Mouse (Mus musculus) embryonic facial prominence, embryonic 10.5 days (tissue): Measurements from ENCODE around the gene Cul4b. TPM values are rescaled to one million over a fixed set of nuclear protein-coding genes. Genes with fewer than 3 reads are reported as not detected.

Experiments used
- DNase-seq: peaks from one replicate; pipeline ENCODE4 v3.0.0-alpha.2; 2017; ENCODE audit warnings: low spot score
- H3K27ac ChIP-seq: fragments of 300-500 bp; sonication (generic); replicated peaks from 2 replicates; pipeline ENCODE4 v1.5.1; 2016; ENCODE audit warnings: mild to moderate bottlenecking
- H3K27me3 ChIP-seq: fragments of 300-500 bp; sonication (generic); replicated peaks from 2 replicates; pipeline ENCODE4 v1.6.1; 2016; ENCODE audit warnings: low read depth, mild to moderate bottlenecking; ENCODE audit not compliant: poor library complexity, severe bottlenecking
- H3K36me3 ChIP-seq: fragments of 300-500 bp; sonication (generic); replicated peaks from 2 replicates; pipeline ENCODE4 v1.6.1; 2016; ENCODE audit warnings: mild to moderate bottlenecking, moderate library complexity
- H3K4me1 ChIP-seq: fragments of 300-500 bp; sonication (generic); 2 replicates; pipeline ENCODE4 v1.6.1; 2016
- H3K4me3 ChIP-seq: fragments of 300-500 bp; sonication (generic); 2 replicates; pipeline ENCODE4 v1.5.1; 2016; ENCODE audit warnings: mild to moderate bottlenecking, moderate library complexity
- H3K9me3 ChIP-seq: fragments of 300-500 bp; sonication (generic); 2 replicates; pipeline ENCODE4 v1.6.1; 2016; ENCODE audit warnings: mild to moderate bottlenecking
- WGBS: fragments of 180-500 bp; shearing (Covaris S2); methylation state at CpG from one replicate; pipeline ENCODE4 v1.1.7; 2016; 5-methylcytosine and 5-hydroxymethylcytosine counted together
- polyA plus RNA-seq: library from polyadenylated mRNA; unstranded; fragments of >200 nt; fragmentation: Nextera tagmentation; extraction: Ambion mirVana; gene quantifications from 2 replicates; pipeline ENCODE4 v1.2.1, GENCODE M21; 2016

Cul4b gene
- 48.3 and 50.1 TPM in 2 replicates for polyA plus RNA-seq

- 87% methylated on average over 15 of the region's 15 CpGs for WGBS
- Histone ChIP-seq H3K4me3 (no peak within 1 kb of the TSS), H3K27me3 (no peaks in the 10 kb centered on the region), H3K4me1 (no peaks in the 10 kb centered on the region), H3K36me3 (no peaks in the 10 kb centered on the region), H3K9me3 (no peaks in the 10 kb centered on the region), H3K27ac (no peak within 1 kb of the TSS)
- DNase-seq: no peak
Measured at GRCm38 (mm10) chrX:38576078-38576477, at the start of gene Cul4b. Gene Cul4b (minus strand): TSS chrX:38576196.

GRCm38 (mm10) chrX:38600995-38601369 is 25.0 kb upstream of the Cul4b start:
- no peaks in the 10 kb centered on the region for H3K4me1 ChIP-seq
- 18% methylated on average over 3 of the region's 3 CpGs for WGBS
- no peaks in the 10 kb centered on the region for H3K9me3 ChIP-seq
- no peaks in the 10 kb centered on the region for H3K27me3 ChIP-seq
- DNase-seq: no peak
- peak overlapping the region; percentile 81 for H3K27ac ChIP-seq
- H3K4me3 ChIP-seq: peak overlapping the region; percentile 60
- H3K36me3 ChIP-seq: no peaks in the 10 kb centered on the region

GRCm38 (mm10) chrX:38600177-38600994 is 24.4 kb upstream of the Cul4b start, which contains the start of gene Mcts1:
Gene Mcts1 (plus strand): TSS chrX:38600578.
- Histone ChIP-seq H3K27ac (peak within 1 kb of the TSS; percentile 81), H3K27me3 (no peaks in the 10 kb centered on the region), H3K9me3 (no peaks in the 10 kb centered on the region), H3K4me1 (no peaks in the 10 kb centered on the region), H3K36me3 (no peaks in the 10 kb centered on the region), H3K4me3 (peak within 1 kb of the TSS; percentile 60)
- WGBS: 16% methylated on average over 26 of the region's 26 CpGs
- peak; percentile 79 for DNase-seq

DNA sequence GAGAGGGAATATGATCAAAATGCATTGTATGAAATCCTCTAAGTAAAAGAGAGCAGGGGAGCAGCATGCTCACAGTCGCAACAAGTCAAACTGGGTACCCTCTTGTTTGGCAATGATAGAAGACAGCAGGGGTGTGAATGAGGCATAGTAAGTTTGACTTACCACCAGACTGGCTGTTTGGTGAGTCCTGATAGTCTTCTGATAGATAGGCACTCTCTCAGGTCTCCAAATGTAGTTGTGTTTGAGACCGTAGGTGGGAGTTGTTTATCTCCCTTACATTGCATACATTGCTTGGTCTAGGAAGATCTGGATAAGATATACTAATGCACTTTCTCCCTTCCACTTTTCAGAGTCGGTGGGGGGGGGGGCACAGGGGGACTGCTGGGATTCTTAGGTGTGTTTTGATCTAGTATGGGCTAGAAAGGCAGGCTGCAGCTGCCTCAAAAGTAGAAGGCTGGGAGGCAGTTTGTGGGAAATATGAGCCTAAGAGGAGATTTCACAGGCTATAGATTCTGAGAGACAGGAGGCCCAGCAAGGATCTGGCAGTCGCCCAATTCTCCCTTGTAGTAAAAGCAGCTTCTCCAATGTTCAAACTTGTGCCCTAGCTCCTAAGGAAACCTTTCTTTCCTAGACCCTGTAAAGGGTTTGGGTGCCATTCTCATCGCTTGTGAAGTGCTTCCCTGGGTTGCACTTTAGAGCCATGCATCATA is 17.3 kb upstream of the Cul4b start:
- 75% methylated on average over 5 of the region's 5 CpGs for WGBS
- H3K36me3 ChIP-seq: no peaks in the 10 kb centered on the region
- no peak overlapping the region for H3K4me3 ChIP-seq
- no peak overlapping the region for H3K27ac ChIP-seq
- no peaks in the 10 kb centered on the region for H3K9me3 ChIP-seq
- DNase-seq: no peak
- no peaks in the 10 kb centered on the region for H3K27me3 ChIP-seq
- H3K4me1 ChIP-seq: 0 out of 2 replicates have a peak, but pooled peaks cover 3% of the 10 kb centered on the region

DNA sequence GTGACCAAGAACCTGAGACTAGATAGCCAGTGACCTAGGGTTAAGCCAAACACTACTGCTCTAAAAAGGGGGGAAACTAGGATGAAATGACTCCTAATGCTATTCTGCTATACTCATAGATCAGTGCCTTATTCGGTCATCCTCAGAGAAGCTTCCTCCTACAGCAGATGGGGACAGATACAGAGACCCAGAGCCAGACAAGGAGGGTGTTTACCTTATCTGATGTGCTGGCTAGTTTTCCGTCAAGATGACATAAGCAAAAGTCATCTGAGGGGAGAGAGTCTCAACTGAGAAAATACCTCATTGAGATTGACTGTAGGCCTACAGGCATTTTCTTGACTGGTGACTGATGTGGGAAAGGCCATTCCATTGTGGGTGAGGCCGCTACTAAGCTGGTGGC is 15.8 kb upstream of the Cul4b start:
- Histone ChIP-seq H3K9me3 (no peaks in the 10 kb centered on the region), H3K27ac (no peak overlapping the region), H3K27me3 (no peaks in the 10 kb centered on the region), H3K4me3 (no peak overlapping the region), H3K4me1 (0 out of 2 replicates have a peak, but pooled peaks cover 3% of the 10 kb centered on the region), H3K36me3 (no peaks in the 10 kb centered on the region)
- 84% methylated on average over 3 of the region's 3 CpGs for WGBS
- DNase-seq: no peak

DNA sequence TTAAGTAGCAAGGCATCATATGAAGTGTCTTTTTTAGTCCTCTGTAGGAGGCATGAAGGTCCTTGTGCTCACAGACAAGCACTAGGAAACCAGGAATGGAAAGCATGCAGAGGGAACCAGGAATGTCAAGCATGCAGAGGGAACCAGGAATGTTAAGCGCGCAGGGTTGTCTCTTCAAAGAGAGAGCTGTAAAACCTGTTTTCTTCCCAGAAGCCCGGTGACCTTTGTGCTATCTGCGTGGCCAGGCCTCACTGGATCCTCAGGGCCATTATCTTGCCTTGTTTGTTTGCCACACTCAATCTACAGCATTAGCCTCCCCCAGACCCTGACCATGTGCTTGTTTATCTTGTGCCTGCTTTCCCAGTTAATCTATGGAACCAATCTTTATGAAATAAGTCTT is 13.8 kb upstream of the Cul4b start:
- no peak overlapping the region for H3K4me3 ChIP-seq
- no peaks in the 10 kb centered on the region for H3K36me3 ChIP-seq
- H3K4me1 ChIP-seq: 0 out of 2 replicates have a peak, but pooled peaks cover 3% of the 10 kb centered on the region
- H3K27ac ChIP-seq: no peak overlapping the region
- no peaks in the 10 kb centered on the region for H3K27me3 ChIP-seq
- 29% methylated on average over 4 of the region's 4 CpGs for WGBS
- H3K9me3 ChIP-seq: no peaks in the 10 kb centered on the region
- peak; percentile 16 for DNase-seq

DNA sequence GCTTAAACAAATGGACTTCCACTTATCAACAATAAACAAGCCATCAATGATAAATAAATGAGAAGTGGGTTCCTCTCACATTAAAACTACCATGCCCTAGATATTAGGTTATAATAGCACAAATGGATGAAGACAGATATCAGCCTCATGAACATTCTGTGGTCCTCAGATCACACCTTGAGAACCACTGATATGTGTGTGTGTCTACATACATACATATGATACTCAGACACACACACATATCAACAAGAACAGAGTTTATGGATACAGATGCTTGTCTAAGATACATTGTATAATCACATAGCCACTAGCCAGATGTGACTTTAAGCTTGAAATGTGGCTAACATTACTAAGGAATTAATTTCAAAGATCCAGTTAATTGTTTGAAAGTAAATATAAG is 7.3 kb upstream of the Cul4b start:
- no peak overlapping the region for H3K27ac ChIP-seq
- H3K27me3 ChIP-seq: no peaks in the 10 kb centered on the region
- H3K36me3 ChIP-seq: no peaks in the 10 kb centered on the region
- DNase-seq: no peak
- no peak overlapping the region for H3K4me3 ChIP-seq
- H3K4me1 ChIP-seq: no peaks in the 10 kb centered on the region
- H3K9me3 ChIP-seq: no peaks in the 10 kb centered on the region

DNA sequence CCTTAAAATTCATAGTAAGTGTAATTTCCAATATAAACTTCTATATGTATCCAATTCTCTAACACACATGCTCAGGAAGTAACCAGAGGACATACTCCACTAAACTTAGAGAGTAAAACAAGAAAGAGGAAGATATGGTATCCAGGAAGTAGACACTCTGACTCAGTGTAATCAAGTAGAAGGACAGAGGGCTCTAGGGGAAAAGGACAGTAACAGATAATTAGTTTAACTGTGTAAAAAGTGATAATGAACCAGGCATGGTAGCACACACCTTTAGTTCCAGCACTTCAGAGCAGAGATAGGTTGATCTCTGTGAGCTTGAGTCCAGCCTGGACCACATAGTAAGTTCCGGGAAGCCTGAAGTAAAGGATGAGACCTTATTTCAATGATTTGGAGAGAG is 5.1 kb upstream of the Cul4b start:
- WGBS: 96% methylated on average over 1 of the region's 1 CpGs
- H3K4me1 ChIP-seq: no peaks in the 10 kb centered on the region
- H3K9me3 ChIP-seq: no peaks in the 10 kb centered on the region
- no peaks in the 10 kb centered on the region for H3K36me3 ChIP-seq
- no peak overlapping the region for H3K27ac ChIP-seq
- no peak for DNase-seq
- H3K4me3 ChIP-seq: no peak overlapping the region
- no peaks in the 10 kb centered on the region for H3K27me3 ChIP-seq

DNA sequence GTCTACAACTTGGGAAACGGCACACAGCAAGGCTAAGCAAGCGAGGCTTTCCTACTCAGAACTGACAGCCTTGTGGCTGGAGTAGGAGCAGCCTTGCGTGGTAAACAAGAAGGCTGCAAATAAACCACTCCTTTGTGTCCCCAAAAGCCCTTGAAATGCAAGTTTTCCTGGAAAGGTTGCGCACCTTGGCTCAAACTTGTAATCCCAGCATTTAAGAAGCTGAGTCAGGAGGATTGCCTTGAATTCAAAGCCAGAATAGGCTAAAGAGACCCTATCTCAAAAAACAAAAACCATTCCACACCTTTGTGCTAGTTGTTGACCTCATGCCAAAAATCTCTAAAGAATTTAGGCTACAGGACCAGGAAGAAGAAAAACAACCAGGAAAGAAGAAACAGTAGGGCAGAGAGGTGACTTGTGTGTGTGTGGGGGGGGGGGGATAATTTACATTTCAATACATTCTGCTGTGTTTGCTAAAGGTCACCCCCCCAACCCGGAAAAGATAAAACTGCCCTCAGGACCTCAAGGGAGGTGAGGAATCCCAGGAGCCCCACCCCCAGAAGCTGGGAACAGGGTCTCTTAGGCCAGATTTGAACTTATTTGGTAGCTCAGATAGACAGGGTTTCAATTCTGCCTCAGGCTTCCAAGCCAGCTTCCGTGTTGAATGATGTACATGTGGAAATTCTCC is 9.3 kb downstream of the Cul4b start:
- no peaks in the 10 kb centered on the region for H3K4me1 ChIP-seq
- H3K9me3 ChIP-seq: no peaks in the 10 kb centered on the region; the same call in 1 of the 2 replicates
- H3K27ac ChIP-seq: no peak overlapping the region
- no peak overlapping the region for H3K4me3 ChIP-seq
- no peaks in the 10 kb centered on the region for H3K27me3 ChIP-seq
- 65% methylated on average over 6 of the region's 6 CpGs for WGBS
- no peak for DNase-seq
- H3K36me3 ChIP-seq: no peaks in the 10 kb centered on the region

DNA sequence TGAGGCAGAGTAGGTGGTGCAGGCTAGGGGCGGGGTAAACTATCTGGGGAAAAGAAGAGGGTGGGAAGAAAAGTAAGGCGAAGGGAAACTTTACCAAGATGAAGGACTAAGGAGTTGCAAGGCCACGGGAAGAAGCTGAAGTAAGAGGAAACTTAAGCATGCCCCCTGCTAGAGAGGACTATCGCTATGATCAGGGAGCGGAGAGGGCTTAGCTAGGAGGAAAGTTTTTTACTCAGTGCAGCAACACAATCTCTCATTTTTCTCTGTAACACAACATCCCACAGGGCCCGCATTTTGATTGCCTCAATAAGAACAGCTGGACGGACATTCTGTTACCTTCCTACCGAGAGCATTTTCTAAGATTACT is 10.8 kb downstream of the Cul4b start:
- DNase-seq: no peak
- H3K27me3 ChIP-seq: no peaks in the 10 kb centered on the region
- WGBS: 22% methylated on average over 8 of the region's 8 CpGs

GRCm38 (mm10) chrX:38564542-38565175 is 11.3 kb downstream of the Cul4b start:
- H3K4me3 ChIP-seq: peak overlapping the region; percentile 65

More for the DNA sequence above, 10.8 kb downstream of the Cul4b start:
- no peaks in the 10 kb centered on the region for H3K4me1 ChIP-seq
- peaks cover 12% of the 10 kb centered on the region for H3K36me3 ChIP-seq
- peak overlapping the region; percentile 65 for H3K4me3 ChIP-seq
- peak overlapping the region; percentile 94 for H3K27ac ChIP-seq
- H3K9me3 ChIP-seq: no peaks in the 10 kb centered on the region; the same call in 1 of the 2 replicates

GRCm38 (mm10) chrX:38563941-38564541 is 12.0 kb downstream of the Cul4b start:
- peaks cover 23% of the 10 kb centered on the region for H3K36me3 ChIP-seq
- H3K27ac ChIP-seq: peak overlapping the region; percentile 94
- WGBS: 15% methylated on average over 19 of the region's 19 CpGs
- no peaks in the 10 kb centered on the region; the same call in 1 of the 2 replicates for H3K9me3 ChIP-seq
- peak overlapping the region; percentile 65 for H3K4me3 ChIP-seq
- H3K27me3 ChIP-seq: no peaks in the 10 kb centered on the region
- DNase-seq: no peak
- no peaks in the 10 kb centered on the region for H3K4me1 ChIP-seq

More at GRCm38 (mm10) chrX:38564542-38565175, 11.3 kb downstream of the Cul4b start:
- Histone ChIP-seq H3K9me3 (no peaks in the 10 kb centered on the region; the same call in 1 of the 2 replicates), H3K4me1 (no peaks in the 10 kb centered on the region), H3K36me3 (peaks cover 17% of the 10 kb centered on the region), H3K27ac (peak overlapping the region; percentile 94), H3K27me3 (no peaks in the 10 kb centered on the region)
- peak; percentile 91 for DNase-seq
- WGBS: 12% methylated on average over 50 of the region's 52 CpGs
